Mouse (Mus musculus): ENCODE measurements around the gene 4930519G04Rik. TPM values are rescaled to one million over a fixed set of nuclear protein-coding genes. Genes with fewer than 3 reads are reported as not detected.
"Not testable (repeated sequence)": the region's sequence is repeated elsewhere in the genome, so short reads cannot be mapped to it uniquely, and the experiment has no call there.

4930519G04Rik gene
- polyA plus RNA-seq, 2 experiments: not detected

- Histone ChIP-seq H3K9me3 (ENCODE audit: control insufficient read depth, low read length) (no peaks in the 10 kb centered on the region), H3K36me3 (replicated peaks; ENCODE audit: control insufficient read depth, insufficient read depth, low read depth) (no peaks in the 10 kb centered on the region), H3K4me1 (replicated peaks; ENCODE audit: control insufficient read depth in 2 of 2, insufficient read depth in 2 of 2, low read length in 1 of 2) (no peaks in the 10 kb centered on the region), H3K4me2 (ENCODE audit: low read depth) (no peak overlapping the region), H3K27me3 (ENCODE audit: control insufficient read depth, insufficient read depth, low read length) (no peaks in the 10 kb centered on the region), H3K9ac (replicated peaks) (no peak overlapping the region), H3K27ac (no peak overlapping the region), H3K4me3 (ENCODE audit: insufficient read depth in 1 of 2, low read depth in 2 of 2, low read length in 2 of 2) (no peak overlapping the region)
- no peak for ATAC-seq (ENCODE audit: insufficient read depth)
- WGBS (ENCODE audit: insufficient replicate concordance): 68% methylated on average over 7 of the region's 7 CpGs
- no peak for TF ChIP-seq CTCF (IDR thresholded peaks at IDR 0.05; ENCODE audit: low read depth)
- TF ChIP-seq EP300 (IDR thresholded peaks at IDR 0.05; ENCODE audit: low read depth): no peak
- no peak for DNase-seq (ENCODE audit: low read depth in 3 of 3, low spot score in 3 of 3)
Observed at GRCm38 (mm10) chr5:114877487-114877886, 24.0 kb downstream of the 4930519G04Rik start.

- Histone ChIP-seq H3K9ac (replicated peaks) (no peak overlapping the region), H3K27ac (no peak overlapping the region), H3K36me3 (replicated peaks; ENCODE audit: control insufficient read depth, insufficient read depth, low read depth) (no peaks in the 10 kb centered on the region), H3K27me3 (ENCODE audit: control insufficient read depth, insufficient read depth, low read length) (no peaks in the 10 kb centered on the region), H3K9me3 (ENCODE audit: control insufficient read depth, low read length) (no peaks in the 10 kb centered on the region), H3K4me1 (replicated peaks; ENCODE audit: control insufficient read depth in 2 of 2, insufficient read depth in 2 of 2, low read length in 1 of 2) (no peaks in the 10 kb centered on the region), H3K4me2 (ENCODE audit: low read depth) (no peak overlapping the region), H3K4me3 (ENCODE audit: insufficient read depth in 1 of 2, low read depth in 2 of 2, low read length in 2 of 2) (no peak overlapping the region)
- TF ChIP-seq CTCF (IDR thresholded peaks at IDR 0.05; ENCODE audit: low read depth) (no peak), EP300 (IDR thresholded peaks at IDR 0.05; ENCODE audit: low read depth) (no peak)
- ATAC-seq (ENCODE audit: insufficient read depth): no peak
- 24% methylated on average over 13 of the region's 13 CpGs for WGBS (ENCODE audit: insufficient replicate concordance)
- no peak for DNase-seq (ENCODE audit: low read depth in 3 of 3, low spot score in 3 of 3)
Observed at GRCm38 (mm10) chr5:114879399-114879798, 25.9 kb downstream of the 4930519G04Rik start.

GRCm38 (mm10) chr5:114882319-114882718 lies 28.9 kb downstream of the 4930519G04Rik start:
- H3K9me3 ChIP-seq (ENCODE audit: control insufficient read depth, low read length); ATAC-seq (ENCODE audit: insufficient read depth); H3K36me3 ChIP-seq (replicated peaks; ENCODE audit: control insufficient read depth, insufficient read depth, low read depth); H3K4me3 ChIP-seq (ENCODE audit: insufficient read depth in 1 of 2, low read depth in 2 of 2, low read length in 2 of 2); H3K27ac ChIP-seq; H3K4me1 ChIP-seq (replicated peaks; ENCODE audit: control insufficient read depth in 2 of 2, insufficient read depth in 2 of 2, low read length in 1 of 2); H3K4me2 ChIP-seq (ENCODE audit: low read depth); H3K27me3 ChIP-seq (ENCODE audit: control insufficient read depth, insufficient read depth, low read length); DNase-seq (ENCODE audit: low read depth in 3 of 3, low spot score in 3 of 3); H3K9ac ChIP-seq (replicated peaks): not testable (repeated sequence)
- 66% methylated on average over 6 of the region's 7 CpGs for WGBS (ENCODE audit: insufficient replicate concordance)

- no peak for DNase-seq (ENCODE audit: low read depth in 3 of 3, low spot score in 3 of 3)
- H3K27me3 ChIP-seq (ENCODE audit: control insufficient read depth, insufficient read depth, low read length): no peaks in the 10 kb centered on the region
- 73% methylated on average over 11 of the region's 11 CpGs for WGBS (ENCODE audit: insufficient replicate concordance)
- H3K9me3 ChIP-seq (ENCODE audit: control insufficient read depth, low read length): no peaks in the 10 kb centered on the region
- H3K4me2 ChIP-seq (ENCODE audit: low read depth): no peak overlapping the region
- no peak overlapping the region for H3K9ac ChIP-seq (replicated peaks)
- no peak overlapping the region for H3K4me3 ChIP-seq (ENCODE audit: insufficient read depth in 1 of 2, low read depth in 2 of 2, low read length in 2 of 2)
- ATAC-seq (ENCODE audit: insufficient read depth): no peak
- no peak for TF ChIP-seq CTCF (IDR thresholded peaks at IDR 0.05; ENCODE audit: low read depth)
- TF ChIP-seq EP300 (IDR thresholded peaks at IDR 0.05; ENCODE audit: low read depth): no peak
- H3K4me1 ChIP-seq (replicated peaks; ENCODE audit: control insufficient read depth in 2 of 2, insufficient read depth in 2 of 2, low read length in 1 of 2): no peaks in the 10 kb centered on the region
- H3K36me3 ChIP-seq (replicated peaks; ENCODE audit: control insufficient read depth, insufficient read depth, low read depth): no peaks in the 10 kb centered on the region
- no peak overlapping the region for H3K27ac ChIP-seq
Observed at GRCm38 (mm10) chr5:114883022-114883421, 29.6 kb downstream of the 4930519G04Rik start.

GRCm38 (mm10) chr5:114886801-114887200 lies 33.3 kb downstream of the 4930519G04Rik start:
- Histone ChIP-seq H3K9ac (replicated peaks) (no peak overlapping the region), H3K27me3 (ENCODE audit: control insufficient read depth, insufficient read depth, low read length) (no peaks in the 10 kb centered on the region), H3K4me3 (ENCODE audit: insufficient read depth in 1 of 2, low read depth in 2 of 2, low read length in 2 of 2) (no peak overlapping the region), H3K36me3 (replicated peaks; ENCODE audit: control insufficient read depth, insufficient read depth, low read depth) (no peaks in the 10 kb centered on the region), H3K4me2 (ENCODE audit: low read depth) (no peak overlapping the region), H3K4me1 (replicated peaks; ENCODE audit: control insufficient read depth in 2 of 2, insufficient read depth in 2 of 2, low read length in 1 of 2) (no peaks in the 10 kb centered on the region), H3K27ac (no peak overlapping the region), H3K9me3 (ENCODE audit: control insufficient read depth, low read length) (no peaks in the 10 kb centered on the region)
- no peak for DNase-seq (ENCODE audit: low read depth in 3 of 3, low spot score in 3 of 3)
- WGBS (ENCODE audit: insufficient replicate concordance): 57% methylated on average over 6 of the region's 6 CpGs
- no peak for ATAC-seq (ENCODE audit: insufficient read depth)
- no peak for TF ChIP-seq EP300 (IDR thresholded peaks at IDR 0.05; ENCODE audit: low read depth)
- TF ChIP-seq CTCF (IDR thresholded peaks at IDR 0.05; ENCODE audit: low read depth): no peak
